Mouse (Mus musculus): ENCODE measurements around the gene Nadk2.

Nadk2 gene

GRCm38 (mm10) chr15:9080206-9080605, 9.1 kb downstream of the Nadk2 start:
- ChIA-PET POLR2A (interaction anchor here in 3 of 4 experiments (1.3 to 10.8 kb wide), 7 partner anchors 7 to 18 kb away, joined by 3 to 162 read pairs (median 15); partner anchors contain the start of gene Nadk2 (in 3 of the 3)), CTCF (interaction anchor here in 1 of 4 experiments (1.8 kb wide), 1 partner anchor 39 kb away, joined by 6 read pairs; no protein-coding TSS in a partner anchor)

- ChIA-PET CTCF (interaction anchor here in 1 of 4 experiments (0.5 to 1.4 kb wide), 2 partner anchors 18 to 39 kb away, joined by 3 to 4 read pairs; no protein-coding TSS in a partner anchor), POLR2A (interaction anchor here in 3 of 4 experiments (0.6 to 4.7 kb wide), 10 partner anchors 8 to 1573 kb away, joined by 3 to 32 read pairs (median 4); partner anchors contain the start of gene Nadk2 (in 2 of the 3))
Observed at GRCm38 (mm10) chr15:9081294-9081693, 10.2 kb downstream of the Nadk2 start.

GRCm38 (mm10) chr15:9082753-9083152, 11.7 kb downstream of the Nadk2 start:
- ChIA-PET POLR2A (interaction anchor here in 2 of 4 experiments (0.7 to 4.7 kb wide), 8 partner anchors 8 to 385 kb away, joined by 3 to 32 read pairs (median 5); partner anchors contain the start of gene Nadk2 (in 2 of the 2)), CTCF (interaction anchor here in 1 of 4 experiments (0.7 kb wide), 1 partner anchor 821 kb away, joined by 9 read pairs; no protein-coding TSS in a partner anchor)

GRCm38 (mm10) chr15:9086813-9087212, 15.8 kb downstream of the Nadk2 start:
- ChIA-PET CTCF (no interaction called here), POLR2A (interaction anchor here in 3 of 4 experiments (0.7 to 6.4 kb wide), 23 partner anchors 8 to 191 kb away, joined by 3 to 162 read pairs (median 8); partner anchors contain the start of genes Nadk2 (in 3 of the 3) and Lmbrd2 (in 2 of the 3))

- POLR2A ChIA-PET: interaction anchor here in 3 of 4 experiments (0.6 to 6.4 kb wide), 28 partner anchors 8 to 389 kb away, joined by 3 to 162 read pairs (median 6); partner anchors contain the start of genes Nadk2 (in 3 of the 3) and Lmbrd2 (in 2 of the 3)
- CTCF ChIA-PET: interaction anchor here in 1 of 4 experiments (0.8 kb wide), 1 partner anchor 9 kb away, joined by 3 read pairs; no protein-coding TSS in a partner anchor
Observed at GRCm38 (mm10) chr15:9087421-9087820, 16.4 kb downstream of the Nadk2 start.

GRCm38 (mm10) chr15:9087895-9088682, 17.0 kb downstream of the Nadk2 start:
- CTCF ChIA-PET: interaction anchor here in 1 of 4 experiments (0.8 kb wide), 1 partner anchor 9 kb away, joined by 3 read pairs; no protein-coding TSS in a partner anchor
- POLR2A ChIA-PET: interaction anchor here in 3 of 4 experiments (0.6 to 6.4 kb wide), 31 partner anchors 8 to 390 kb away, joined by 3 to 162 read pairs (median 4); partner anchors contain the start of genes Nadk2 (in 3 of the 3) and Lmbrd2 (in 2 of the 3)

- ChIA-PET POLR2A (interaction anchor here in 2 of 4 experiments (0.6 to 6.4 kb wide), 13 partner anchors 10 to 311 kb away, joined by 3 to 162 read pairs (median 5); partner anchors contain the start of genes Lmbrd2 (in 2 of the 2) and Nadk2 (in 2 of the 2)), CTCF (interaction anchor here in 1 of 4 experiments (1.4 kb wide), 1 partner anchor 31 kb away, joined by 3 read pairs; no protein-coding TSS in a partner anchor)
Observed at GRCm38 (mm10) chr15:9088683-9089072, 17.6 kb downstream of the Nadk2 start.

GRCm38 (mm10) chr15:9089136-9089720, 18.2 kb downstream of the Nadk2 start:
- ChIA-PET CTCF (interaction anchor here in 3 of 4 experiments (0.6 to 1.4 kb wide), 3 partner anchors 31 to 1646 kb away, joined by 3 read pairs; no protein-coding TSS in a partner anchor), POLR2A (interaction anchor here in 3 of 4 experiments (0.6 to 6.4 kb wide), 14 partner anchors 11 to 972 kb away, joined by 3 to 162 read pairs (median 3); partner anchors contain the start of genes Nadk2 (in 2 of the 3) and Lmbrd2 (in 1 of the 3))

GRCm38 (mm10) chr15:9090662-9091061, 19.6 kb downstream of the Nadk2 start:
- CTCF ChIA-PET: no interaction called here
- POLR2A ChIA-PET: no interaction called here

- CTCF ChIA-PET: interaction anchor here in 1 of 4 experiments (0.6 to 0.8 kb wide), 2 partner anchors 23 to 26 kb away, joined by 3 to 8 read pairs; partner anchors contain the start of gene Nadk2
- POLR2A ChIA-PET: interaction anchor here (0.7 to 3.2 kb wide), 24 partner anchors 8 to 397 kb away, joined by 3 to 26 read pairs (median 4); partner anchors contain the start of genes Nadk2 (in 3 of the 4) and Lmbrd2 (in 2 of the 4)
Observed at GRCm38 (mm10) chr15:9093598-9094365, 22.7 kb downstream of the Nadk2 start.

GRCm38 (mm10) chr15:9094366-9094750, 23.3 kb downstream of the Nadk2 start:
- ChIA-PET POLR2A (interaction anchor here (0.7 to 3.2 kb wide), 25 partner anchors 8 to 397 kb away, joined by 3 to 26 read pairs (median 4); partner anchors contain the start of genes Nadk2 (in 3 of the 4) and Lmbrd2 (in 2 of the 4)), CTCF (interaction anchor here in 1 of 4 experiments (0.5 to 0.6 kb wide), 2 partner anchors 23 to 1320 kb away, joined by 3 to 8 read pairs; partner anchors contain the start of gene Nadk2)

- POLR2A ChIA-PET: interaction anchor here in 2 of 4 experiments (0.6 to 1.5 kb wide), 3 partner anchors 9 to 1569 kb away, joined by 3 to 9 read pairs (median 4); no protein-coding TSS in a partner anchor
- CTCF ChIA-PET: no interaction called here
Observed at GRCm38 (mm10) chr15:9096865-9097264, 25.8 kb downstream of the Nadk2 start.

GRCm38 (mm10) chr15:9100446-9101077, 29.5 kb downstream of the Nadk2 start:
- ChIA-PET CTCF (interaction anchor here in 2 of 4 experiments (0.8 to 1.1 kb wide), 2 partner anchors 20 kb away, joined by 3 read pairs; no protein-coding TSS in a partner anchor), POLR2A (interaction anchor here in 2 of 4 experiments (0.6 to 3.9 kb wide), 5 partner anchors 8 to 40 kb away, joined by 3 to 23 read pairs (median 3); partner anchors contain the start of gene Lmbrd2 (in 1 of the 2))

GRCm38 (mm10) chr15:9106303-9107074, 35.4 kb downstream of the Nadk2 start:
- POLR2A ChIA-PET: no interaction called here
- CTCF ChIA-PET: interaction anchor here in 1 of 4 experiments (0.6 kb wide), 1 partner anchor 480 kb away, joined by 3 read pairs; no protein-coding TSS in a partner anchor

- ChIA-PET CTCF (interaction anchor here in 2 of 4 experiments (1.2 to 2.3 kb wide), 3 partner anchors 9 to 22 kb away, joined by 4 to 7 read pairs (median 5); no protein-coding TSS in a partner anchor), POLR2A (interaction anchor here in 3 of 4 experiments (0.5 to 2.1 kb wide), 16 partner anchors 9 to 97 kb away, joined by 3 to 10 read pairs (median 4); partner anchors contain the start of genes Lmbrd2 (in 1 of the 3) and Nadk2 (in 1 of the 3))
Observed at GRCm38 (mm10) chr15:9110526-9111347, 39.7 kb downstream of the Nadk2 start.

Measured in embryonic stem cell, embryonic (primary cell).